Mouse (Mus musculus): ENCODE data around the gene Il1a. TPM values are rescaled to one million over a fixed set of nuclear protein-coding genes. Genes with fewer than 3 reads are reported as not detected.
A peak's percentile ranks its signal among the peaks of the same experiment; 100 is the strongest.

Il1a gene
- total and polyA plus RNA-seq, 3 experiments: not detected

GRCm38 (mm10) chr2:129263073-129263472 is 46.7 kb downstream of the Il1a start:
- no peak for TF ChIP-seq CTCF (IDR thresholded peaks at IDR 0.05)
- TF ChIP-seq EP300 (IDR thresholded peaks at IDR 0.05; ENCODE audit: insufficient read depth, low read depth, low read length): no peak
- no peak for TF ChIP-seq POLR2A (IDR thresholded peaks at IDR 0.05; ENCODE audit: insufficient read depth, low read depth, low read length)
- Histone ChIP-seq H3K79me2 (replicated peaks; ENCODE audit: control insufficient read depth, insufficient read depth, low read length) (no peaks in the 10 kb centered on the region), H3K27me3 (ENCODE audit: control insufficient read depth, insufficient read depth, low read length) (no peaks in the 10 kb centered on the region), H3K27ac (no peak overlapping the region), H3K36me3 (ENCODE audit: control insufficient read depth, insufficient read depth, low read length) (no peaks in the 10 kb centered on the region), H3K4me1 (ENCODE audit: control insufficient read depth, insufficient read depth, low read length) (no peaks in the 10 kb centered on the region), H3K9ac (ENCODE audit: low read depth, low read length) (no peak overlapping the region), H3K4me3 (no peak overlapping the region)
- DNase-seq: no peak
- 53% methylated on average over 5 of the region's 5 CpGs for WGBS
- intact Hi-C loops (cut with DNase I): no loop called here

- intact Hi-C loops (cut with DNase I): no loop called here
- no peaks in the 10 kb centered on the region for H3K79me2 ChIP-seq (replicated peaks; ENCODE audit: control insufficient read depth, insufficient read depth, low read length)
- TF ChIP-seq CTCF (IDR thresholded peaks at IDR 0.05): no peak
- TF ChIP-seq POLR2A (IDR thresholded peaks at IDR 0.05; ENCODE audit: insufficient read depth, low read depth, low read length): no peak
- no peak for TF ChIP-seq EP300 (IDR thresholded peaks at IDR 0.05; ENCODE audit: insufficient read depth, low read depth, low read length)
- 33% methylated on average over 6 of the region's 6 CpGs for WGBS
- no peaks in the 10 kb centered on the region for H3K4me1 ChIP-seq (ENCODE audit: control insufficient read depth, insufficient read depth, low read length)
- H3K36me3 ChIP-seq (ENCODE audit: control insufficient read depth, insufficient read depth, low read length): no peaks in the 10 kb centered on the region
- H3K9ac ChIP-seq (ENCODE audit: low read depth, low read length): no peak overlapping the region
- H3K27me3 ChIP-seq (ENCODE audit: control insufficient read depth, insufficient read depth, low read length): no peaks in the 10 kb centered on the region
- H3K4me3 ChIP-seq: no peak overlapping the region
- no peak for DNase-seq
- no peak overlapping the region for H3K27ac ChIP-seq
Observed at GRCm38 (mm10) chr2:129261151-129261794, 48.5 kb downstream of the Il1a start.

- intact Hi-C loops (cut with DNase I): no loop called here
- DNase-seq: no peak
- Histone ChIP-seq H3K27me3 (ENCODE audit: control insufficient read depth, insufficient read depth, low read length) (no peaks in the 10 kb centered on the region), H3K27ac (no peak overlapping the region), H3K9ac (ENCODE audit: low read depth, low read length) (no peak overlapping the region), H3K36me3 (ENCODE audit: control insufficient read depth, insufficient read depth, low read length) (no peaks in the 10 kb centered on the region), H3K79me2 (replicated peaks; ENCODE audit: control insufficient read depth, insufficient read depth, low read length) (no peaks in the 10 kb centered on the region), H3K4me3 (no peak overlapping the region), H3K4me1 (ENCODE audit: control insufficient read depth, insufficient read depth, low read length) (no peaks in the 10 kb centered on the region)
- 53% methylated on average over 3 of the region's 3 CpGs for WGBS
- TF ChIP-seq POLR2A (IDR thresholded peaks at IDR 0.05; ENCODE audit: insufficient read depth, low read depth, low read length) (no peak), EP300 (IDR thresholded peaks at IDR 0.05; ENCODE audit: insufficient read depth, low read depth, low read length) (no peak), CTCF (IDR thresholded peaks at IDR 0.05) (no peak)
Observed at GRCm38 (mm10) chr2:129260646-129261045, 49.1 kb downstream of the Il1a start.

GRCm38 (mm10) chr2:129258475-129259211 is 51.1 kb downstream of the Il1a start:
- H3K4me1 ChIP-seq (ENCODE audit: control insufficient read depth, insufficient read depth, low read length): no peaks in the 10 kb centered on the region
- no peak overlapping the region for H3K9ac ChIP-seq (ENCODE audit: low read depth, low read length)
- no peaks in the 10 kb centered on the region for H3K27me3 ChIP-seq (ENCODE audit: control insufficient read depth, insufficient read depth, low read length)
- WGBS: 36% methylated on average over 7 of the region's 7 CpGs
- H3K4me3 ChIP-seq: no peak overlapping the region
- peak; percentile 85; the same call in 1 of the 2 replicates for TF ChIP-seq EP300 (IDR thresholded peaks at IDR 0.05; ENCODE audit: insufficient read depth, low read depth, low read length)
- TF ChIP-seq POLR2A (IDR thresholded peaks at IDR 0.05; ENCODE audit: insufficient read depth, low read depth, low read length): no peak
- TF ChIP-seq CTCF (IDR thresholded peaks at IDR 0.05): peak; percentile 95; the same call in 1 of the 2 replicates
- DNase-seq: peak; percentile 35 to 41
- no peaks in the 10 kb centered on the region for H3K36me3 ChIP-seq (ENCODE audit: control insufficient read depth, insufficient read depth, low read length)
- intact Hi-C loops (cut with DNase I): loop anchor here (1.0 to 5.0 kb wide), 5 partner anchors 46 to 310 kb away; no protein-coding TSS in a partner anchor
- H3K79me2 ChIP-seq (replicated peaks; ENCODE audit: control insufficient read depth, insufficient read depth, low read length): no peaks in the 10 kb centered on the region
- no peak overlapping the region for H3K27ac ChIP-seq

- intact Hi-C loops (cut with DNase I): loop anchor here (1.0 to 5.0 kb wide), 5 partner anchors 46 to 310 kb away; no protein-coding TSS in a partner anchor
- no peaks in the 10 kb centered on the region for H3K4me1 ChIP-seq (ENCODE audit: control insufficient read depth, insufficient read depth, low read length)
- no peak for DNase-seq
Observed at GRCm38 (mm10) chr2:129258056-129258455, 51.7 kb downstream of the Il1a start.

GRCm38 (mm10) chr2:129256006-129256405 is 53.8 kb downstream of the Il1a start:
- no peak for DNase-seq
- Histone ChIP-seq H3K9ac (ENCODE audit: low read depth, low read length) (no peak overlapping the region), H3K27me3 (ENCODE audit: control insufficient read depth, insufficient read depth, low read length) (no peaks in the 10 kb centered on the region), H3K27ac (no peak overlapping the region), H3K79me2 (replicated peaks; ENCODE audit: control insufficient read depth, insufficient read depth, low read length) (no peaks in the 10 kb centered on the region), H3K4me1 (ENCODE audit: control insufficient read depth, insufficient read depth, low read length) (no peaks in the 10 kb centered on the region), H3K4me3 (no peak overlapping the region), H3K36me3 (ENCODE audit: control insufficient read depth, insufficient read depth, low read length) (no peaks in the 10 kb centered on the region)
- intact Hi-C loops (cut with DNase I): loop anchor here (5.0 kb wide), 3 partner anchors 44 to 249 kb away; no protein-coding TSS in a partner anchor
- WGBS: 78% methylated on average over 4 of the region's 4 CpGs
- TF ChIP-seq POLR2A (IDR thresholded peaks at IDR 0.05; ENCODE audit: insufficient read depth, low read depth, low read length): no peak
- TF ChIP-seq EP300 (IDR thresholded peaks at IDR 0.05; ENCODE audit: insufficient read depth, low read depth, low read length): no peak
- TF ChIP-seq CTCF (IDR thresholded peaks at IDR 0.05): no peak

More at GRCm38 (mm10) chr2:129258056-129258455, 51.7 kb downstream of the Il1a start:
- Histone ChIP-seq H3K79me2 (replicated peaks; ENCODE audit: control insufficient read depth, insufficient read depth, low read length) (no peaks in the 10 kb centered on the region), H3K9ac (ENCODE audit: low read depth, low read length) (no peak overlapping the region), H3K27me3 (ENCODE audit: control insufficient read depth, insufficient read depth, low read length) (no peaks in the 10 kb centered on the region), H3K36me3 (ENCODE audit: control insufficient read depth, insufficient read depth, low read length) (no peaks in the 10 kb centered on the region), H3K4me3 (no peak overlapping the region), H3K27ac (no peak overlapping the region)
- no peak for TF ChIP-seq EP300 (IDR thresholded peaks at IDR 0.05; ENCODE audit: insufficient read depth, low read depth, low read length)
- no peak for TF ChIP-seq CTCF (IDR thresholded peaks at IDR 0.05)
- no peak for TF ChIP-seq POLR2A (IDR thresholded peaks at IDR 0.05; ENCODE audit: insufficient read depth, low read depth, low read length)
- 93% methylated on average over 3 of the region's 3 CpGs for WGBS
